Mouse (Mus musculus): Measurements from ENCODE around the gene Tmem266. TPM values are rescaled to one million over a fixed set of nuclear protein-coding genes. Genes with fewer than 3 reads are reported as not detected.
A peak's percentile ranks its signal among the peaks of the same experiment; 100 is the strongest.

The Tmem266 gene
- polyA plus RNA-seq, 1 experiment from 2014 or later: 0.51 TPM

DNA sequence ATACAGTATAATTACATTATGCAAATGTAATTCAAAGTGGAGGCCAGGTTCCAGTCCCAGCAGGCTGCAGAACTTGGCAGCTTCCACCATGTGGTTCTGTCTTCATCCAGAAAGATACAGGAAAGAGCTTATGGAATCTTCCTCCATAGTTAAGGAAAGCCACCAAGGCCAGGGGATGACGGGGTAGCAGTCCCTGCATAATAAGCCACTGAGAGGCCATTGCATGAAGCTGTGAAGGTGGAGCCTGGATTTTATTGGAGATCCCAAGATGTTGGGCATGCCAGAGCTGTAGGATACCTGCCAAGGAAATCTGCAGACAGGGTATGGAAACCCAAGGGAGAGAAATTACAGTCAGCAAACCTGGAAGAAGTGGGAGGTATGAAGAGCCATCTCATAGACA lies 30.5 kb downstream of the Tmem266 start:
- H3K36me3 ChIP-seq (ENCODE audit: control insufficient read depth, insufficient read depth, low read length): no peaks in the 10 kb centered on the region
- ATAC-seq (ENCODE audit: low FRiP score, low TSS enrichment) (no peak), DNase-seq (ENCODE audit: low spot score) (no peak)
- 93% methylated on average over 1 of the region's 1 CpGs for WGBS
- H3K4me2 ChIP-seq (replicated peaks; ENCODE audit: low read depth): no peak overlapping the region
- no peak overlapping the region for H3K4me3 ChIP-seq (ENCODE audit: low read depth, low read length)
- TF ChIP-seq EP300 (optimal IDR thresholded peaks at IDR 0.05): no peak
- no peak for TF ChIP-seq CTCF (IDR thresholded peaks at IDR 0.05; ENCODE audit: low read depth)
- no peaks in the 10 kb centered on the region for H3K9me3 ChIP-seq (ENCODE audit: control insufficient read depth, low read length)
- H3K9ac ChIP-seq (ENCODE audit: low read length): no peak overlapping the region
- no peaks in the 10 kb centered on the region for H3K4me1 ChIP-seq (replicated peaks; ENCODE audit: control insufficient read depth, insufficient read depth)
- H3K27me3 ChIP-seq (ENCODE audit: control insufficient read depth, insufficient read depth, low read length): no peaks in the 10 kb centered on the region
- no peak overlapping the region for H3K27ac ChIP-seq (replicated peaks)

- no peak overlapping the region for H3K4me2 ChIP-seq (replicated peaks; ENCODE audit: low read depth)
- no peaks in the 10 kb centered on the region for H3K27me3 ChIP-seq (ENCODE audit: control insufficient read depth, insufficient read depth, low read length)
- no peak overlapping the region for H3K4me3 ChIP-seq (ENCODE audit: low read depth, low read length)
- no peak for TF ChIP-seq EP300 (optimal IDR thresholded peaks at IDR 0.05)
- no peak for TF ChIP-seq CTCF (IDR thresholded peaks at IDR 0.05; ENCODE audit: low read depth)
- no peaks in the 10 kb centered on the region for H3K9me3 ChIP-seq (ENCODE audit: control insufficient read depth, low read length)
- H3K4me1 ChIP-seq (replicated peaks; ENCODE audit: control insufficient read depth, insufficient read depth): no peaks in the 10 kb centered on the region
- ATAC-seq (ENCODE audit: low FRiP score, low TSS enrichment) (no peak), DNase-seq (ENCODE audit: low spot score) (no peak)
- no peak overlapping the region for H3K9ac ChIP-seq (ENCODE audit: low read length)
- 69% methylated on average over 3 of the region's 3 CpGs for WGBS
- no peak overlapping the region for H3K27ac ChIP-seq (replicated peaks)
- no peaks in the 10 kb centered on the region for H3K36me3 ChIP-seq (ENCODE audit: control insufficient read depth, insufficient read depth, low read length)
These were observed 33.7 kb downstream of the Tmem266 start for GRCm38 (mm10) chr9:55360372-55360771.

DNA sequence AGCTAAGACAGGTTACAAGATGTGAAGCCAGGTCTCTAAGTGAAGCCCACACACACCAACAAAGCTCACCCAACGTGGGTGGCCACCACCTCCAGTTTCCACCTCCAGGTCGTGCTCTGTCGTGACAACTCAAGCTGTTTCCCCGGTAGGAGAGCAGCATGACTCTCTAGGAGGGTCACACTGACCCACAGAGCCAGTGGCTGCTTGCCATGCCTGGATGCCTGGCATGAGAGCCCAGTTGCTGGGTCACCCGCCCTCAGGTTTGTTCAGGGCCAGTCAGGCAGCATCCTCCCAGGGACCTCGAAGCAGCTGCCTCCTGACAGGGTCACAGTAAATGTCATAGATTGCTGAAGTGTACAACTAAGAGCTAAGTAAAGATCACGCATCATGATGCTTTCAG lies 34.1 kb downstream of the Tmem266 start:
- Histone ChIP-seq H3K4me1 (replicated peaks; ENCODE audit: control insufficient read depth, insufficient read depth) (no peaks in the 10 kb centered on the region), H3K4me3 (ENCODE audit: low read depth, low read length) (no peak overlapping the region), H3K9me3 (ENCODE audit: control insufficient read depth, low read length) (no peaks in the 10 kb centered on the region), H3K4me2 (replicated peaks; ENCODE audit: low read depth) (no peak overlapping the region), H3K36me3 (ENCODE audit: control insufficient read depth, insufficient read depth, low read length) (no peaks in the 10 kb centered on the region), H3K27me3 (ENCODE audit: control insufficient read depth, insufficient read depth, low read length) (no peaks in the 10 kb centered on the region), H3K27ac (replicated peaks) (no peak overlapping the region), H3K9ac (ENCODE audit: low read length) (no peak overlapping the region)
- no peak for TF ChIP-seq CTCF (IDR thresholded peaks at IDR 0.05; ENCODE audit: low read depth)
- 64% methylated on average over 7 of the region's 7 CpGs for WGBS
- ATAC-seq (ENCODE audit: low FRiP score, low TSS enrichment): no peak
- DNase-seq (ENCODE audit: low spot score): no peak

- no peaks in the 10 kb centered on the region for H3K9me3 ChIP-seq (ENCODE audit: control insufficient read depth, low read length)
- H3K36me3 ChIP-seq (ENCODE audit: control insufficient read depth, insufficient read depth, low read length): no peaks in the 10 kb centered on the region
- no peak overlapping the region for H3K27ac ChIP-seq (replicated peaks)
- WGBS: 29% methylated on average over 5 of the region's 5 CpGs
- ATAC-seq (ENCODE audit: low FRiP score, low TSS enrichment) (peak; percentile 95), DNase-seq (ENCODE audit: low spot score) (peak; percentile 65)
- no peaks in the 10 kb centered on the region for H3K4me1 ChIP-seq (replicated peaks; ENCODE audit: control insufficient read depth, insufficient read depth)
- H3K4me2 ChIP-seq (replicated peaks; ENCODE audit: low read depth): no peak overlapping the region
- H3K4me3 ChIP-seq (ENCODE audit: low read depth, low read length): no peak overlapping the region
- TF ChIP-seq CTCF (IDR thresholded peaks at IDR 0.05; ENCODE audit: low read depth): no peak
- TF ChIP-seq EP300 (optimal IDR thresholded peaks at IDR 0.05): no peak
- no peaks in the 10 kb centered on the region for H3K27me3 ChIP-seq (ENCODE audit: control insufficient read depth, insufficient read depth, low read length)
- no peak overlapping the region for H3K9ac ChIP-seq (ENCODE audit: low read length)
These were observed 35.3 kb downstream of the Tmem266 start for GRCm38 (mm10) chr9:55361969-55362368.

DNA sequence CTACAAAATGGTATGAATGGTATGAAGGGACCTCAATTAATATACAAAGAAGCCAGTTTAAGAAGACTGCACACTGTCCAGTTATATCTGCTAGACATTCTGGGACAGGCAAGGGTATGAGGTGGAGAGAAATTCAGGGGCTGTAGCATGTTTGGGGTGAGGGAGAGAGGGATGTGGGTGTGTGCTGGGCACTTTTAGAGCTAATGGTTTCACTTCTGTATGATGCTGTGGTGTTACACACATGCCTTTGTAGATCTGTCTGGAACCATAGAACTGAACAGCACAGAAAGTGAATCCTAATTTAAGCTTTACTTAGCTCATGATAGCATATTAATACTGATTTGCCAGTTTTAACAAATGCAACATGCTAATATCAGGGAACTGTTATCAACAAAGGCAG lies 37.0 kb downstream of the Tmem266 start:
- Histone ChIP-seq H3K9me3 (ENCODE audit: control insufficient read depth, low read length) (no peaks in the 10 kb centered on the region), H3K36me3 (ENCODE audit: control insufficient read depth, insufficient read depth, low read length) (no peaks in the 10 kb centered on the region), H3K27ac (replicated peaks) (no peak overlapping the region), H3K4me1 (replicated peaks; ENCODE audit: control insufficient read depth, insufficient read depth) (no peaks in the 10 kb centered on the region), H3K4me3 (ENCODE audit: low read depth, low read length) (no peak overlapping the region), H3K27me3 (ENCODE audit: control insufficient read depth, insufficient read depth, low read length) (no peaks in the 10 kb centered on the region), H3K4me2 (replicated peaks; ENCODE audit: low read depth) (no peak overlapping the region), H3K9ac (ENCODE audit: low read length) (no peak overlapping the region)
- no peak for ATAC-seq (ENCODE audit: low FRiP score, low TSS enrichment)
- TF ChIP-seq EP300 (optimal IDR thresholded peaks at IDR 0.05): no peak
- no peak for TF ChIP-seq CTCF (IDR thresholded peaks at IDR 0.05; ENCODE audit: low read depth)
- DNase-seq (ENCODE audit: low spot score): no peak

GRCm38 (mm10) chr9:55368011-55368410 lies 41.3 kb downstream of the Tmem266 start:
- TF ChIP-seq EP300 (optimal IDR thresholded peaks at IDR 0.05) (no peak), CTCF (IDR thresholded peaks at IDR 0.05; ENCODE audit: low read depth) (no peak)
- Histone ChIP-seq H3K4me1 (replicated peaks; ENCODE audit: control insufficient read depth, insufficient read depth) (no peaks in the 10 kb centered on the region), H3K36me3 (ENCODE audit: control insufficient read depth, insufficient read depth, low read length) (no peaks in the 10 kb centered on the region), H3K9me3 (ENCODE audit: control insufficient read depth, low read length) (no peaks in the 10 kb centered on the region), H3K4me3 (ENCODE audit: low read depth, low read length) (no peak overlapping the region), H3K27ac (replicated peaks) (no peak overlapping the region), H3K27me3 (ENCODE audit: control insufficient read depth, insufficient read depth, low read length) (no peaks in the 10 kb centered on the region), H3K4me2 (replicated peaks; ENCODE audit: low read depth) (no peak overlapping the region), H3K9ac (ENCODE audit: low read length) (no peak overlapping the region)
- ATAC-seq (ENCODE audit: low FRiP score, low TSS enrichment): no peak
- no peak for DNase-seq (ENCODE audit: low spot score)
- 47% methylated on average over 3 of the region's 3 CpGs for WGBS
